Mouse (Mus musculus): ENCODE measurements around the gene Insm1.

Gene Insm1
- long read RNA-seq, experiment 1: 0 reads
- long read RNA-seq, experiment 2, partial matches to known transcripts: 0 of 1 reads
- long read RNA-seq, experiment 2, other reads (novel, unspliced or antisense): 0 of 1 reads

- intact Hi-C loops (cut with DNase I): no loop called here
Measured at GRCm38 (mm10) chr2:146221076-146221928, at the start of gene Insm1. TSS of gene Insm1 (plus strand) at chr2:146221921.

- intact Hi-C loops (cut with DNase I): no loop called here
Measured at GRCm38 (mm10) chr2:146172106-146172505, 49.6 kb upstream of the Insm1 start.

- intact Hi-C loops (cut with DNase I): no loop called here
Measured at GRCm38 (mm10) chr2:146174173-146174572, 47.5 kb upstream of the Insm1 start.

GRCm38 (mm10) chr2:146178718-146179117 lies 43.0 kb upstream of the Insm1 start:
- intact Hi-C loops (cut with DNase I): no loop called here

GRCm38 (mm10) chr2:146183830-146184793 lies 37.6 kb upstream of the Insm1 start:
- intact Hi-C loops (cut with DNase I): no loop called here

GRCm38 (mm10) chr2:146196126-146196525 lies 25.6 kb upstream of the Insm1 start:
- intact Hi-C loops (cut with DNase I): no loop called here

- intact Hi-C loops (cut with DNase I): no loop called here
Measured at GRCm38 (mm10) chr2:146197947-146198346, 23.8 kb upstream of the Insm1 start.

- intact Hi-C loops (cut with DNase I): loop anchor here (10.0 kb wide), 2 partner anchors 204 to 256 kb away; no protein-coding TSS in a partner anchor
Measured at GRCm38 (mm10) chr2:146210968-146211367, 10.8 kb upstream of the Insm1 start.

- intact Hi-C loops (cut with DNase I): loop anchor here (2.0 to 10.0 kb wide), 3 partner anchors 42 to 260 kb away; no protein-coding TSS in a partner anchor
Measured at GRCm38 (mm10) chr2:146214715-146215114, 7.0 kb upstream of the Insm1 start.

GRCm38 (mm10) chr2:146216111-146217064 lies 5.3 kb upstream of the Insm1 start:
- intact Hi-C loops (cut with DNase I): loop anchor here (10.0 kb wide), 2 partner anchors 198 to 262 kb away; no protein-coding TSS in a partner anchor

GRCm38 (mm10) chr2:146217227-146217980 lies 4.3 kb upstream of the Insm1 start:
- intact Hi-C loops (cut with DNase I): loop anchor here (10.0 kb wide), 2 partner anchors 197 to 263 kb away; no protein-coding TSS in a partner anchor

GRCm38 (mm10) chr2:146218161-146218691 lies 3.5 kb upstream of the Insm1 start:
- intact Hi-C loops (cut with DNase I): loop anchor here (10.0 kb wide), 2 partner anchors 197 to 263 kb away; no protein-coding TSS in a partner anchor

- intact Hi-C loops (cut with DNase I): loop anchor here (10.0 kb wide), 2 partner anchors 196 to 264 kb away; no protein-coding TSS in a partner anchor
Measured at GRCm38 (mm10) chr2:146218881-146219535, 2.7 kb upstream of the Insm1 start.

GRCm38 (mm10) chr2:146219791-146220190 lies 1.9 kb upstream of the Insm1 start:
- intact Hi-C loops (cut with DNase I): loop anchor here (10.0 kb wide), 2 partner anchors 195 to 265 kb away; no protein-coding TSS in a partner anchor

GRCm38 (mm10) chr2:146220591-146221075 lies 1.1 kb upstream of the Insm1 start:
- intact Hi-C loops (cut with DNase I): no loop called here

GRCm38 (mm10) chr2:146221929-146222278 lies 183 bp downstream of the Insm1 start:
- intact Hi-C loops (cut with DNase I): no loop called here

- intact Hi-C loops (cut with DNase I): no loop called here
Measured at GRCm38 (mm10) chr2:146222279-146223175, 806 bp downstream of the Insm1 start.

All from adrenal gland (tissue).